Mouse (Mus musculus) heart, adult 11 months (tissue): ENCODE data around the gene Rpl38.

Experiments
- DNase-seq: peaks from one replicate; pipeline ENCODE4 v3.0.0; 2022

Rpl38 gene

DNA sequence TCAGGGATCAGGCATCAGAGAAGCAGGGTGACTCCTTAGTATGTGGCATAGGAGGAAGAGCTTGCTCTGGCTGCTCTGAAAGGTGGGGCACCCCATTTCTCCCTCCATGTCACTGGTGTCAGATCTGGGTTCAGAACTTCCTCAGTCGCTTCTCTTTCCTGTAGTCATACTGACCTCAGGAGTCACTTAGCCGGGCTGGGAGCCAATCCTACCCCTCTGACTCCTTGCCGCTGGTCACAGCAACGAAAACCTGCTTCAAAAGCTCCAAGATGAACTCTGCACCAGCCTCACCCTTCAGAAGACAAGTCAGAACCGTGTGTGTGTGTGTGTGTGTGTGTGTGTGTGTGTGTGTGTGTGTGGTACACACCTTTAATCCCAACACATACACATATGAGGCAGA, 38.0 kb downstream of the Rpl38 start:
- DNase-seq, result no peak

DNA sequence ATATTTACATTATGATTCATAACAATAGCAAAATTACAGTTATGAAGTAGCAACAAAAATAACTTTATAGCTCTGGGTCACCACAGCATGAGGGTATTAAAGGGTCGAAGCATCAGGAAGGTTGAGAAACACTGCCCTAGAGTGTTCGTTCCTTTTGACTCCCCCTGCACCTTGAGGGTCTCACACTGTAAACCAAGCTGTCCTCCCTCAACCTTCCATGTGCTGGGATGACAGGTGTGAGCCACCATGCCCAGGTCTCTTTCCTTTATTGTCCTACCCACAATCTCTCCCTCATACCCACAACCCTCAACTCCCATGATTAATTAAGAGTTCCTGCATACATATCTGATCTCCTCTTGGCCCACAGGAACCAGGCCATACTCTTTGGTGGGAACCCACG, 43.1 kb downstream of the Rpl38 start:
- no peak for DNase-seq

DNA sequence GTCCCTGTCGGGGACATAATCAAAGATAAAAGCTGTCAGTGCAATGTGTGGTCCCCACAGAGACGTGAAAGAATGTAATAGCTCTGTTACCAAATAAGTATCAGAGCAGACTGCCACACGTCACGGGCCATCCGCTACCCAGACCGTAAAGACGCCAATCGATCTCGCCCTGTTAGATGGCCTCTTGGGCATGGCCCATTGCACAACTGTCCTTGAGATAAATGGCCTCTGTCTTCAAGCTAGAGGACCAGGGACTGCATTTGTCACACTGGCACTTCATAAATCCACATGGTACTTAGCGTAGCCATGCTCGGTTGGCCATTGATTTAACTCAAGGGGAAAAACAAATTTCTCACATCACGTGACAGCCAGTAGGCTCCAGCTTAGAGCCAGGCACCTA, 43.5 kb downstream of the Rpl38 start:
- DNase-seq, result no peak

DNA sequence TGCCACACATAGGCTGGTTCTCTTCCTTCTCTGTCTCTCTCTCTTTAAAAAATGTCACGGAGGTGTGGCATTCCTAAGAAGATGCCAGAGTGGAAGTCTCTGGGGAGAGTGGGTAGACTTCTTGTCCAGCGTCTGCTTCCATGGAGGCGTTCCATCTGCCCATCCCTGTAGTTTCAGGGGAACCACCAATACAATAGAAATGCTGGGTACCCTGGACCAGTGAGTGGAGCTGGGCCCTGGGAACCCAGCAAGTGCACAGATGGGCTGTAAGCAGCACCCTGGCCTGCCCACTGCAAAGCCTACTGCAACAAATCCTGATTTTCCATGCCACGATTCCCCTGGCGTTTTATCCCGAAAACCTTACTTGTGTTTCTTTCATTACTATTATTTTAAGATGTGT, 46.2 kb downstream of the Rpl38 start:
- no peak for DNase-seq

DNA sequence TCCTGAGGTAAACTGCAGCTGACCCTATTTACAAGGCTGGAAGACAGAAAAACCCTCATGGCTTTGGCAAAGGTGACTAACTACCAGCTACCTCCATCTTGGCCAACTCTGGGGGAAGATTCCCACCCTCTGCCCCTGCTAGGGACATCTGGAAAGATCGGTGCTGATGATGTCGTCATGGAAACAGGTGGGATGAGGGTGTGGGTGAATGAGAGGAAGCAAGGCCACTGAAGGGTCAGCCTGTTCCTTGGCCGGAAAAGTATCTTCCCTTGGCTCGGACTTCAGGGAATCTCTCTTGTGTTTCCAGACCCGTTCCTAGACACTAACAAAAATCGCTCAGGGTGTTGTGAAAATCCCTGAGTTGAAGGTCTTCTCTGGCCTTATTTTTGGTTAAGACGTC, 47.2 kb downstream of the Rpl38 start:
- peak; percentile 97 for DNase-seq

DNA sequence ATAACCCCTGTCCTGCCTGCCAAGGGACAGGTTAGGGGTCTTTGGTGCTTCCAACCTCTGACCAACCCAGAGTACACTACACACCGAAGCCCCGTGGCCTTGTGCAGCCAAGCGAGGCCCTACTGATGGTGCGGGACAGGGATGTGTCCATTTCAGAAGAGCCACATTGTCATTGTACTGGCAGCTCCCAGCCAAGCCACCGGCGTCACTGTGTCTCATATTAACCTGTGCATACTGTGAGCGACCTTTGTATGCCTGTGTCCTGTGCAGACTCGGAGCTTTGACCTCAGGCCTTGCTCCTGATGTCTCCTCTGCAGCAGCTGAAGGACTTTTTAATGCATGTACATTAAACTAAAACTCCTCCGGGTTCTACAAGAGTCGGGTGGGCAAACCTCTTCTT, 52.2 kb downstream of the Rpl38 start:
- no peak for DNase-seq
